In the genomic region with DNA sequence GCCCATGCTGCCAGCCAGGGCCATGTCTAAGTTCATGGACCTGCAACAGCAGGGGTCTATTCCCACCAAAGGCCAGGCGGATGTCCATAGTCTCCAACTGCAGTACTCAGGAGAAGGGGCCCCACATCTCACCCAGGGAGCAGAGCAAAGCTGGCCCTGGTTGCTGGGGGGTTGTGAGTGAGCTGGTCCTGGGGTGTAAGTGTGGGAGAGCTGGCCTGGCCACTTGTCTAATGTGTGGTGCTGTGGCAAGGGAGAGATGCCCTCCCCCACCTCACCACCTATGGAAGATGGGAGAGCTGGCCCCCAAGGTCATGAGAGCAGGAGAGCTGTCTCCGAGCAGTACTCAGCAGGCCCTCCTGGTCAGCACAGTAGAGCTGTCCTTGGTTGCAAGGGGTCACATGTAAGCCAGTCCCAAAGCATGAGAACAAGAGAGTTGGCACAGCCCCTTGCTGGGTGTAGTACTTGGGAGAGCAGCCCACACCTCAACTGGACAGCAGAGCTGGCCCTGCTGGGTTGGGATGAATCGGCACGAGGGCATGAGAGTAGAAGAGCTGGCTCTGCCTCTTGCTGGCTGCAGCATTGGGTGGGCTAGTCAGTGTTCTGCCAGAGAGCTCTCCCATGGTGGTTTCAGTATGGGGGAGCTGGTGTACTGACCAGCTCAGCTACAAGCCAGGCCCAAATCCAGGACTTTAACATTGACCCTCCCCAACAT, we compare ENCODE assay signal across 14 mouse cellular contexts.
DNase-seq lines count a peak whose midpoint lies in the region; ATAC-seq and TF ChIP-seq lines count a peak whose summit lies in the region.
"Had no signal": no experiment of that assay in that cellular context is flagged by ENCODE, and none has a peak within 500 bp of the region (broad histone marks: within the 10 kb centered on the region; RNA-seq: fewer than 3 reads in every experiment).

No protein-coding gene starts in this region.

- no peak overlapping the region for H3K27ac ChIP-seq in kidney, postnatal 0 days
- peak overlapping the region; percentile 57; the same call in 1 of the 2 replicates for H3K27ac ChIP-seq in forebrain, embryonic 14.5 days (ENCODE audit: low read depth, low read length)
- H3K27ac ChIP-seq in midbrain, embryonic 10.5 days (replicated peaks), result peak overlapping the region; percentile 69
- H3K27ac ChIP-seq in neural tube, embryonic 14.5 days (ENCODE audit: low read depth, low read length), result no peak overlapping the region

- ATAC-seq in kidney, postnatal 0 days (replicated peaks; ENCODE audit: low FRiP score, low read depth), result 0 out of 2 replicates have a peak, but pooled peaks have one; percentile 29
- ATAC-seq in forebrain, embryonic 14.5 days, result peak; percentile 54
- ATAC-seq in neural tube, embryonic 14.5 days (ENCODE audit: low read depth), result peak; percentile 68; the same call in 1 of the 2 replicates
- ATAC-seq: lung, postnatal 0 days had no signal

- no peak for DNase-seq in kidney, postnatal 0 days (ENCODE audit: low spot score)
- no peak for DNase-seq in kidney, adult 11 months
- DNase-seq in forebrain, embryonic 14.5 days (ENCODE audit: low spot score), result peak; percentile 13
- peak; percentile 34 for DNase-seq in midbrain, embryonic 10.5 days (ENCODE audit: low spot score)
- no peak for DNase-seq in layer of hippocampus, postnatal 36 days
- DNase-seq in liver, result no peak
- DNase-seq: cerebellum, postnatal 25 days; gastrocnemius, postnatal 25 days; kidney, postnatal 36 days; left cerebral cortex, postnatal 4 days; thymus, postnatal 36 days had no signal

- H3K4me2 ChIP-seq in kidney, postnatal 0 days (ENCODE audit: low read length), result no peak overlapping the region
- H3K4me2 ChIP-seq in forebrain, embryonic 14.5 days (ENCODE audit: low read length), result no peak overlapping the region
- H3K4me2 ChIP-seq in neural tube, embryonic 14.5 days (ENCODE audit: low read depth, low read length), result no peak overlapping the region

- 78% methylated on average over 4 of the region's 4 CpGs for WGBS in kidney, postnatal 0 days
- 45% methylated on average over 4 of the region's 4 CpGs for WGBS in forebrain, embryonic 14.5 days
- 47% methylated on average over 4 of the region's 4 CpGs for WGBS in midbrain, embryonic 10.5 days
- WGBS in neural tube, embryonic 14.5 days, result 37% methylated on average over 4 of the region's 4 CpGs

- no peak for TF ChIP-seq CTCF in kidney, postnatal 0 days (IDR thresholded peaks at IDR 0.05; ENCODE audit: low read depth)

- H3K9me3 ChIP-seq in kidney, postnatal 0 days (replicated peaks; ENCODE audit: low read length), result no peaks in the 10 kb centered on the region
- H3K9me3 ChIP-seq in forebrain, embryonic 14.5 days (replicated peaks; ENCODE audit: control insufficient read depth, low read length), result no peaks in the 10 kb centered on the region
- H3K9me3 ChIP-seq in midbrain, embryonic 10.5 days (replicated peaks), result no peaks in the 10 kb centered on the region; the same call in 1 of the 2 replicates
- H3K9me3 ChIP-seq in neural tube, embryonic 14.5 days (ENCODE audit: control insufficient read depth, low read length), result no peaks in the 10 kb centered on the region

- no peaks in the 10 kb centered on the region for H3K27me3 ChIP-seq in kidney, postnatal 0 days (ENCODE audit: insufficient read depth, low read length)
- H3K27me3 ChIP-seq in forebrain, embryonic 14.5 days (replicated peaks; ENCODE audit: control insufficient read depth, insufficient read depth, low read length), result no peaks in the 10 kb centered on the region
- no peaks in the 10 kb centered on the region for H3K27me3 ChIP-seq in midbrain, embryonic 10.5 days (ENCODE audit: low read depth, poor library complexity, severe bottlenecking)
- no peaks in the 10 kb centered on the region for H3K27me3 ChIP-seq in neural tube, embryonic 14.5 days (ENCODE audit: control insufficient read depth, insufficient read depth, low read length)

- no peaks in the 10 kb centered on the region for H3K36me3 ChIP-seq in kidney, postnatal 0 days (ENCODE audit: insufficient read depth, low read length)
- 0 out of 2 replicates have a peak, but pooled peaks cover 2% of the 10 kb centered on the region for H3K36me3 ChIP-seq in forebrain, embryonic 14.5 days (ENCODE audit: control insufficient read depth, insufficient read depth, low read length)
- H3K36me3 ChIP-seq in midbrain, embryonic 10.5 days, result no peaks in the 10 kb centered on the region
- H3K36me3 ChIP-seq in neural tube, embryonic 14.5 days (ENCODE audit: control insufficient read depth, insufficient read depth, low read length), result 0 out of 2 replicates have a peak, but pooled peaks cover 3% of the 10 kb centered on the region

- H3K9ac ChIP-seq in kidney, postnatal 0 days (ENCODE audit: low read depth, low read length), result no peak overlapping the region
- H3K9ac ChIP-seq in forebrain, embryonic 14.5 days (ENCODE audit: low read length), result no peak overlapping the region
- no peak overlapping the region for H3K9ac ChIP-seq in neural tube, embryonic 14.5 days (replicated peaks; ENCODE audit: low read depth, low read length)

- H3K4me1 ChIP-seq in kidney, postnatal 0 days (replicated peaks; ENCODE audit: insufficient read depth, low read length), result no peaks in the 10 kb centered on the region
- H3K4me1 ChIP-seq in forebrain, embryonic 14.5 days (ENCODE audit: control insufficient read depth, insufficient read depth, low read length), result peaks cover 2% of the 10 kb centered on the region; the same call in 1 of the 2 replicates
- H3K4me1 ChIP-seq in midbrain, embryonic 10.5 days, result peaks cover 19% of the 10 kb centered on the region
- no peaks in the 10 kb centered on the region for H3K4me1 ChIP-seq in neural tube, embryonic 14.5 days (ENCODE audit: control insufficient read depth, insufficient read depth, low read length)

- no peak overlapping the region for H3K4me3 ChIP-seq in kidney, postnatal 0 days (replicated peaks; ENCODE audit: low read depth, low read length)
- H3K4me3 ChIP-seq in forebrain, embryonic 14.5 days (ENCODE audit: low read depth, low read length), result no peak overlapping the region
- no peak overlapping the region for H3K4me3 ChIP-seq in midbrain, embryonic 10.5 days
- no peak overlapping the region for H3K4me3 ChIP-seq in neural tube, embryonic 14.5 days (ENCODE audit: low read depth, low read length)
- H3K4me3 ChIP-seq: erythroblast, embryonic 14.5 days had no signal

Comparison
In these comparisons a context has a peak if more than half of its experiments do, and no peak if none do; other contexts are left out.
1. DNase-seq: peak in forebrain, embryonic 14.5 days (single experiment) and midbrain, embryonic 10.5 days (single experiment); none in kidney, postnatal 0 days (single experiment), kidney, adult 11 months (single experiment), layer of hippocampus, postnatal 36 days (0 of 2) and liver (single experiment).
2. H3K27ac ChIP-seq: peak in forebrain, embryonic 14.5 days (single experiment) and midbrain, embryonic 10.5 days (single experiment); none in kidney, postnatal 0 days (single experiment) and neural tube, embryonic 14.5 days (single experiment).
3. Peak in every context shown above with its lines, with median percentiles within 50 percentile points of each other: ATAC-seq.